Mouse (Mus musculus): ENCODE measurements at regions not wholly inside any gene's neighbourhood (a gene's known extent, or its start where the extent isn't known, plus 50 kb on each side); places are given as distances from the start of the nearest gene placed in this dataset. TPM values are rescaled to one million over a fixed set of nuclear protein-coding genes. Genes with fewer than 3 reads are reported as not detected.

DNA sequence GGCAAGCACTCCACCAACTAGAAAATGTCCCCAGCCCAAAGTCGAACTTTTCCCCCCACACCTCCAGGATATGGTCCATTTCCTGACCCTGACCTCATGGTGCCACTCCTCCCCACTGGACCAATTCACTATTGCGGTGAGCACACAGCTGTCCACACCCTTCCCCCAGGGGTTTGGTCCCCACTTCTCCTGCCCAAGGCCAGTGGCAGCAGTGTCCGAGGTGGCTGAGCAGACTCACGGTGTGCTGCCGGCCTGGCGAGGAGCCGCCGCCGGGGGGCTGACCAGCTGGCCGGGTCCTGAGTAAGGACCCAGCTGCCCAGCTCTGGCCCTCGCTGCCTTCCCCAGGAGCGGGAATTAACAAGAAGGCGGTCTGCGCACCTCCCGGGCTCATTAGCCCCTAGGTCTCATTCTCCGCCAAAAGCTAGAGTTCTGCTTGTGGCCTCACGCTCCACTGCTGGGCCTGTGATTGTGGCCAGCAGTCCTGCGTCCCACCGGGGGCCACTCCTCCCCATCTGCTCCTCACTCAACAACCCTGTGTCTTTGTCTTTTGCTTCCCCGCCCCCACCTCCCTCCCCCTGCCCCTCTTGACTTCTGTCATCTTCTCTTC lies 73.3 kb upstream of the Lhx5 start:
- WGBS: 10% methylated on average over 20 of the region's 20 CpGs
- Histone ChIP-seq H3K4me3 (no peak overlapping the region), H3K4me2 (replicated peaks) (no peak overlapping the region), H3K9me3 (no peaks in the 10 kb centered on the region), H3K4me1 (no peaks in the 10 kb centered on the region), H3K27ac (no peak overlapping the region), H3K36me3 (no peaks in the 10 kb centered on the region), H3K27me3 (peaks cover 41% of the 10 kb centered on the region), H3K9ac (no peak overlapping the region)
- no peak for ATAC-seq (ENCODE audit: insufficient number of reproducible peaks, insufficient read depth, low FRiP score, low TSS enrichment)

DNA sequence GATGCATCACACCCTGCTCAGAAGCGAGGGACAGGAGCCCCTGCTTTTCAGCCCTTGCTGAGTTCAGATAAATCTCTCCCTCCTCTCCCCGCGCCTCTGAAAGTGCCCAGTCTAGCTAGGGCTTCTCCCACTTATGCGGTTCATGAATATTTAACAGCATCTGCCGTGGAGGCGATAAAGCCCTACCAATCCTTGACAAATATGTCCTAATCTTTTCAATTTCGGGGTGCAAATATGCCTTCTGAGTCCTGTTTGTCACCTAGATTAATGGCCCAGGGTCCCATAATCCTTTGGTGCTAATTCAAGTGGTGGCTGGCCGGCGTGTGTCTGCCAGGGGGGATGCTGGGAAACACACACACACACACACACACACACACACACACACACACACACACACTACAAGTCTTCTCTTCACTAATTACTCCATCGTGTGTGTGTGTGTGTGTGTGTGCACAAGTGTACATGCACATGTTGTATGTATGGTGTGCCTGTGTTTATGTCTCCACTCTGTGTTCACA lies 65.5 kb upstream of the Lhx5 start:
- Histone ChIP-seq H3K4me2 (replicated peaks) (no peak overlapping the region), H3K27ac (no peak overlapping the region)

DNA sequence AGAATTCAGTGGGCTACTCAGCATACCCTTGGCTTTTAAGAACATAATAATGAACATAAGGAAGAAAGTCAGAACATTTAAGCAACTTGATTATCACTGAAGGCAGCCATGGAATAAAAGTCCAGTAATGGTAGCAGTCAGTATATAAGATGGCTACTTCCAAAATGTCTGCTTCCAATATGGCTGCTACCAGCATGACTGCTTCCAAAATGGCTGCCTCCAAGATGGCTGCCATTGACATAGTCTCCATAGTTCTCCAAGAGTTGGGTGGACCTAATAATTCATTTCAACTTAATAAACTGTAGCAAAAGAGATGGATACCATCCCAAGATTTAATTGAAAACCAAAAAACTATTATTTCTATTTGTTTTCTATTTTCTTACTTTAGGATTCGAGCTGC lies 62.7 kb upstream of the Lhx5 start:
- WGBS: 92% methylated on average over 1 of the region's 1 CpGs
- Histone ChIP-seq H3K4me3 (no peak overlapping the region), H3K36me3 (no peaks in the 10 kb centered on the region), H3K27me3 (peaks cover 3% of the 10 kb centered on the region; the same call in 1 of the 2 replicates), H3K4me2 (replicated peaks) (no peak overlapping the region), H3K9ac (no peak overlapping the region), H3K4me1 (peaks cover 9% of the 10 kb centered on the region; the same call in 1 of the 2 replicates), H3K9me3 (no peaks in the 10 kb centered on the region), H3K27ac (no peak overlapping the region)
- ATAC-seq (ENCODE audit: insufficient number of reproducible peaks, insufficient read depth, low FRiP score, low TSS enrichment): no peak

More for the DNA sequence above, 65.5 kb upstream of the Lhx5 start:
- no peak for ATAC-seq (ENCODE audit: insufficient number of reproducible peaks, insufficient read depth, low FRiP score, low TSS enrichment)
- Histone ChIP-seq H3K9ac (no peak overlapping the region), H3K4me3 (no peak overlapping the region), H3K4me1 (0 out of 2 replicates have a peak, but pooled peaks cover 2% of the 10 kb centered on the region), H3K27me3 (no peaks in the 10 kb centered on the region; the same call in 1 of the 2 replicates), H3K9me3 (no peaks in the 10 kb centered on the region), H3K36me3 (no peaks in the 10 kb centered on the region)
- WGBS: 53% methylated on average over 10 of the region's 10 CpGs

DNA sequence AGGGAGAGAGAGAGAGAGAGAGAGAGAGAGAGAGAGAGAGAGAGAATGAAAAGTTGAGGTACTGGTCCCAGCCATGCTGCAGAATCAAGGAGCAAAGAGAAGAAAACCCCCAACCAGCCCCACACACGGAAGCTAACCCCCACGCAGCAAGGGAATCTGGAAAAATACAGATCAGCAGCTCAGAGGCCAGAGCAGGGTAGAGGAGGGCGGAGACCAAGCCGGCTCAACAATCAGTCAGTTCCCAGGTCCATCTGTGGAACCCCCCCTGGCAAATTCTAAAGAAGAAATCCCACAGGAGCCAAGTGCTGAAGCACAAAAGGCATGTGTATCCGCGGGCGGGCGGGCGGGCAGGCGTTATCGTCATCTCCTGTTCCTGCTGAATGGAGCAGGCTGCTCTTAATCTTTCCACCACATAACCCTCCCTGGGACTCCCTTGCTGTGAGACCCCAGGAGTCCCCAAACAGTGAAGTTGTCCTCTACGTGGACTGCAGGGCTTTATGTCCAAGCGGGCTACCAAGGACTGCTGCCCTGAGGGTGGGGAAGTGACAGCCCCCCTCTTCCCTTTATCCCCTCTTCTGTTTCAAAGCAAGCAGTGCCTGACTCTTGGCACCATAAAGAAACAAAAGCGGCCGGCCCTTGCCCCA lies 60.2 kb upstream of the Lhx5 start:
- no peak overlapping the region for H3K4me3 ChIP-seq
- H3K27me3 ChIP-seq: peaks cover 3% of the 10 kb centered on the region; the same call in 1 of the 2 replicates
- H3K4me1 ChIP-seq: peaks cover 9% of the 10 kb centered on the region; the same call in 1 of the 2 replicates
- peak overlapping the region; percentile 32 for H3K4me2 ChIP-seq (replicated peaks)
- no peak overlapping the region for H3K9ac ChIP-seq
- no peak for ATAC-seq (ENCODE audit: insufficient number of reproducible peaks, insufficient read depth, low FRiP score, low TSS enrichment)
- no peaks in the 10 kb centered on the region for H3K36me3 ChIP-seq
- no peak overlapping the region for H3K27ac ChIP-seq
- no peaks in the 10 kb centered on the region for H3K9me3 ChIP-seq
- WGBS: 2% methylated on average over 15 of the region's 15 CpGs

DNA sequence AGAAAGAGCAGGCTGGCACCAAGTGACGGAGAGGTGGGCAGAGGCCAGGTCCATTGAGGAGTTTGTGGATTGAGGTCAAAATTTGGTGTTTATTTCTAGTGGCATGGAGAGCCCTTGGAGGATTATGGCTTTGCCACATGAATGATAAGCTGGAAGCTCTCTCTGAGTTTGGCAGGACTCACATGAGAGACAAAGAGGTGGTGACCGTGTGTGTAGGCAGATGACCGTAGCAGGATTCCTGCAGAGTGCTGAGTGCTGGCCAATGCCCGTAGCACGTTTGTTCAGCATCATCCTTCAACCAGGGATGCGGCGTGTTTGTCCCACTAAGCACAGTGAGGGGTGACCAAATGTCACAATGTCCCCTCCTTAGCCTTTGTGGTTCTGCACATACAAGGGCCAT lies 58.1 kb upstream of the Lhx5 start:
- H3K27me3 ChIP-seq: peaks cover 3% of the 10 kb centered on the region; the same call in 1 of the 2 replicates
- H3K4me2 ChIP-seq (replicated peaks): no peak overlapping the region
- H3K4me3 ChIP-seq: no peak overlapping the region
- peaks cover 9% of the 10 kb centered on the region; the same call in 1 of the 2 replicates for H3K4me1 ChIP-seq
- 87% methylated on average over 7 of the region's 7 CpGs for WGBS
- H3K9me3 ChIP-seq: no peaks in the 10 kb centered on the region
- ATAC-seq (ENCODE audit: insufficient number of reproducible peaks, insufficient read depth, low FRiP score, low TSS enrichment): no peak
- no peaks in the 10 kb centered on the region for H3K36me3 ChIP-seq
- no peak overlapping the region for H3K9ac ChIP-seq
- no peak overlapping the region for H3K27ac ChIP-seq

Small RNA genes in the stretch of these regions (microRNA-seq; reads per million reads assigned to microRNA genes)
- gene Gm26474: not detected
